Mouse (Mus musculus): ENCODE data around the gene Podn. TPM values are rescaled to one million over a fixed set of nuclear protein-coding genes. Genes with fewer than 3 reads are reported as not detected.

Podn gene
- polyA plus RNA-seq, 1 experiment, result 48.5 TPM

DNA sequence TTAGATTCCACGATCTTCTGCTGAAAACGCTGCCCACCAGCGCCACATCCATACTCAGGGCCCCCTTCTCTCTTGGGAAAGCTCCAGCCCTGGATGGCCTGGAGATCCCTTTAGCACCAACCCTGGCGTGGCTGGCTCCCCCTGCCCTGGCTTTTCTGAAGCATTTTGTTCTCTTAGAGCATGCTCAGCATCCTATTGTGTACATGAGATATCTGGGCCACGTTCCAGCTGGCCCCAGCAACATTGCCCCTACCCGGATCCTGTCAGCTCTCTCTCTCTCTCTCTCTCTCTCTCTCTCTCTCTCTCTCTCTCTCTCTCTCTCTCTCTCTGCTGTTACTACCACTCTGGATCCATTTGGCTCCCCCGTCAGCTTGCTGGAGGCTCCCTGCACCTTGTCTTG, 90.9 kb downstream of the Podn start:
- DNase-seq (ENCODE audit: low read depth), result no peak

DNA sequence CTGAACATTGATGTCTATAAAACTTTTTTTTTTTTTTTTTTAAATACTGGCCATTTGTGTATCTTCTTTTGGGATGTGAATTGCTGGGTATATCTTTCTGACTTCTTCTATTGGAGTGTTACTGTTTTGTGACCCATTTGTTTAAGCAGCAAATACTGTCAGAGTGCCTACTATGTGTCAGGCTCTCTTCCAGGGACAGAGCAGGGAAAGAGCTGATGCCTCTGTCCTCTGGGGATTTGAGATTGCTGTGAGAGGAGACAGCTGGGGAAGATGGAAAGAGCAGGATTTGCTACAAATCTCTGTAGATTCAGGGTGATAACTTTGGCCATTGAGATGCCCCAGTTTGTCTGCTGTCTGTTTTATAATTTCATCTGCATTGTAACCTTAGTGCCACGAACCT, 96.9 kb downstream of the Podn start:
- no peak for DNase-seq (ENCODE audit: low read depth)

DNA sequence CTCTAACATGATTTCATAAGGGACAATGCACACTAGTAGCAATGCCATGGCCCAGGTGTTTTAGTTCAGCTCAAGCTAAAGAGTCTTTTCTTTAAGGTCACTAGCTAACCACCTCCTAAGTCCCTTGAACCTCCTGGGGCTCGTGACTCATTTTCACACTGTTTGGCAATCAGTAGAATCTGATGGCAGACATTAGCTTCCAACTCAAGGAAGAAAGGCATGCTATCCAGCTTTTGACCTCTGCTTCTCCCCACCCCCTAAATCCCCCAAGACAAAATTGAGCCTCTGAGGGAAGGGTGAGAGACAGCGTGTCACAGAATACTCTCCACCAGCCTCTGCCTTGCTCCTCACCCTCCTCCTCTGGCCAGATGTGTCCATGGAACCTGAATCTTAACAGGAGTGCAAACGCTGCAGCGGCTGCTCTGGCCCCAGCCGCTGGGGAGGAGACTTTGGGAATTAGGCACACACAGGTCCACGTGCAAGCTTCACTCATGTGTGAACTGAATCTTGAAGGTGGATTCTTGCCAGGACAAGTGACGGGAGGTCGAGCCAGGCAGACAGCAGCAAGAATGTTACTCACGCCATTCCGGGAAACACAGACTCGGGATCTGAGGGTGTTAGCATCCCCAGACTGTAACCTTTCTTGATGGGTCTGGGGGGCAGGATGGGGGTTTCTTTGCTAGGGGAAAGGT, 97.5 kb downstream of the Podn start:
- DNase-seq (ENCODE audit: low read depth), result no peak

DNA sequence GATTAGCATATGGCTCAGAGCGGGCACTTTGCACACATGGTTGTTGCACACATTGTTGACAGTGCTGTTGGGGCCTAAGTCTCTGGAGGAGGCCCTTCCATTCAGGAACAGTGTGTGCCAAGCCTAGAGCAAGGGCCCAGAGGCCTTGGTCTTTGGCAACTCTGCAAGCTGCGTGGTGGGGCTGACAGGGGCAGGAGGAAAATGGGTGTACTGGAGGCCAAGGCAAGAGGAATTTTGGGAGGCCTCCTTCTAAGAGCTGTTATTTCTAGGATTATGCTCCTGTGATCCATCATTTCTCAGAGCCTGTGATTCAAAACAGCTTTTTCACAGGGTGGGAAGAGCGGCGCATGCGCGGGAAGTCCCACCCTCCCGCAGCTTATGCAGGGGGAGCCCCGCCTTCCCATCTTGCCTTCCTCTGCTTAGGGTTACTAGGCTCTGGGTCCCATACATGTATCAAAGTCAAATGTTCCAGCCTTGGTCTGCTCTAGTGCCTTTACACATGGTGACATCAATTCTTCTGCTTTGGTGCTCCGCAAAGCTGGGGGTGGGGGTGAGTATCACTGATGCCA, 99.7 kb downstream of the Podn start:
- no peak for DNase-seq (ENCODE audit: low read depth)

DNA sequence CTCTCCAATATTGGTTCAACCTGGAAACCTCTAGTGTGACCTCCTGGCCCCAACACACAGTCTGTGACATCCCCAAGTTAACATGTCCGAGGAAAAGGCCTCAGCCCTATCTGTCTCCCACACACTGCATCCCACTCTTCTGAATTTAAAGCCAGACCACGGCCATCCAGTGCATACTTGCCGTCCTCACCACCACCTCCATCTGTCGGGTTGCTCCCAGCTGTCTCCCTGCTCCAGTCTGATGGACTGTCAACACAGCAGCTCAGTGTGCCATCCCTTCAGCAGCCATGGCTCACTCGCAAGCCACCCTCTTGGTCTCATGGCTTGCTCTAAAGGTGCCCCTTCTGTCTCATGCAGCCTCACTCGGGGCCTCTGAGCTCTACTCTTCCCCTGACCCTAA, 100.5 kb downstream of the Podn start:
- DNase-seq (ENCODE audit: low read depth), result no peak

DNA sequence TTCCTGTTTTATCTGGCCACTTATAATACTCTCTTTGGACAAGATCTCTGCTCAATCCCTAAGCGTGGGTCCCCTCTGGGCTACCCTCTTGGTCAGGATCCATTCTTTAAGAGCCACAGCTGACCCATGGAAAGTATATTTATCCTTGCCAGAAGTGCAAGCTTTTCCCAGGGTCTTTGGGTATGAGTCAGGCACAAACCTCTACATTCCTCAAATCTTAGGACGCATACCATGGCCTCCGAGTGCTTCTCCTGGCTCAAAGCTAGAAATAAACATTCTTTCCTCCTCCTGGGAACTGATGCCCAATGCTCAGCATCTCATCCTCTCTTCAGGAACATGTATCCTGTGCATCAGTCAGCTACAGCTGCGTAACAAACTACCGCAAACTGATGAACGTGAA, 101.2 kb downstream of the Podn start:
- no peak for DNase-seq (ENCODE audit: low read depth)

DNA sequence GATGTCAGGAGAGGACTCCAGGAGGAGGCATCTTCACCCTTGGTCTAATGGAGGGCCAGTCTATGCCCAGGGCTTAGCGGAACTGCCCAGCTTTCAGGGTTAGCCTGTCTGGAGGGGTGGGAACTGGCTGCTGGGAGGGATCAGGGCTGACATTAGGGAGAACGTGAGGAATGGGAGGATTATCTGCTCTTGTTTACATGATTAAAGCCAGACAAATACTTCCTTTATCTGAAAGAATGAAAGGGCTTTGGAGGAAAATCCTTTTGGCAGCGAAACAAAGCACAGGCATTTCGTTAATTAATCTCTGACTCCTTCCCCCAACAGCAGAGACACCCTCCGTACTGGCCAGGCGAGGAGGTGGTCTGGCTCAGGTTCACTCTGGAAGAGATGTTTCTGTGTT, 104.4 kb downstream of the Podn start:
- DNase-seq (ENCODE audit: low read depth), result no peak

DNA sequence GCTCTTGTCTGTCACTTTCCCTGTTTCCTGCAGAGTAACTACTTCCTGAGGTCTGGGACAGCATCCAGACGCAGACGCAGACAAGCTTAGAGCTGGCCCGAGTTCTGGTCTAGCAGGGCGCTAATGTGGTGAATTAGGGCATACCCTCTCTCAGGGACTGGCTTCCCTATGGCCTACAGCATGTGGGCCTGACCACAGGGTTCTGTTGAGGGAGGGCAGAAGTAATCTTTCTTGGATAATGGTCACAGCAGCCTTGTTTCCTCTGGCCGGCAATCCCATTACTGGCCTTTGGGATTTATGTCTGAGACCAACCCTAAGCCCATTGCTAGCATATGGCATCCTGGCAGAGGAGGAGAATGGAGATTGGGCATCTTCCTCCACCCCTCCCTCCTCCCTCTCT, 105.4 kb downstream of the Podn start:
- no peak for DNase-seq (ENCODE audit: low read depth)

DNA sequence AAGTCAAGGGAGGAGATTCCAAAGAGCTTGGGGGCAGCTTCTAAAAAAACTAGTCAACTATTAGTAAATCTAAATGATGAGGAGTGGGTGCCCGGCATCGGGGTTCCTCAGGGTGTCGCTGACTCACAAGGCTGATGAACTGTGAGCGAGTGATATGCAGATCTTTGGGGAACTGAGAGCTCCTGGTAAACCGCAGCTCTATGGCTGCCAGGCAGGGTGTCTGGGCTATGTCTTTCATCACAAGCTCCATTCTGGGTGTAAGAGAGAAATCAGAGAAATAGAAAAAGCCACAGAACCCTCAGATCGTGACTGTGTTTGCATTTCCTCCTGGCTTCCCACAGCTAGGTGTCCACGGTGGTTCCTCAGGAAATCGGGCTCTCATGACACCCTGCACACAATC, 107.3 kb downstream of the Podn start:
- no peak for DNase-seq (ENCODE audit: low read depth)

DNA sequence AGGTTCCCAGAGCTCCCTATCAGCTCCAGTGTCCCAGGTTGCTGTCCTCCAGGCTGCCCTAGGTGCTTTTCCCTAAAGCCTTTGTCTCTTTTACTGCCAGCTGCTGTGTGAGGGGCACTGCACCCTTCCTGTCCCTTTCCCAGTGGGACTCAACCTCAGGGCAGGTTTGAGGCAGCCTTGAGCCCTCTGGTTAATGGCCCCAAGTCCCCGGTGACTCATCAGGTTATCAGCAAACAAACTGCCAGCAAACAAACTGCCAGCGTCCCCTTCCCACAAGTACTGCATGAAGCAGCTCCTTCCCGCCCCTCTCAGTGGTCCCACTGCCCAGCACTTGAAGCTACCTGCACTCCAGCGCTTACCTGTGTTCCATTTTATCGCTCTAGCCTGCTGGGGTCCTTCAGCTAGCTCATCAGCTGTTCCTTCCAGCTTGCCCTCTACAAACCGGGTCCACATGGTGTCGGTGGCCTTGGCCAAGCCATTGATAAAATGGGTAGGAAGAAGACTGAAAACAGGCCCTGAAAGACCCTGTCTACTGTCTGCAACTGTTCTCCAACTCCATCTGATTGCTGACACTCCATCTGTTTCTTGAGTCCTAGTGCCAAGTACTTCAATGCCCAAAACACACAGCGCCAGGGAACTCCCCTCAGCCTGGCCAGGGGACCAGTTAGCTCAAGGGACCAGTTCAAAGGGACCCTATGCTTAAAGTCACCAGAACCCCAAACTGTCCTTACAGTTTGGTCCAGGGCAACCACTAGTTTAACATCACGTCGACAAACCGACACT, 109.7 kb downstream of the Podn start:
- DNase-seq (ENCODE audit: low read depth), result no peak

DNA sequence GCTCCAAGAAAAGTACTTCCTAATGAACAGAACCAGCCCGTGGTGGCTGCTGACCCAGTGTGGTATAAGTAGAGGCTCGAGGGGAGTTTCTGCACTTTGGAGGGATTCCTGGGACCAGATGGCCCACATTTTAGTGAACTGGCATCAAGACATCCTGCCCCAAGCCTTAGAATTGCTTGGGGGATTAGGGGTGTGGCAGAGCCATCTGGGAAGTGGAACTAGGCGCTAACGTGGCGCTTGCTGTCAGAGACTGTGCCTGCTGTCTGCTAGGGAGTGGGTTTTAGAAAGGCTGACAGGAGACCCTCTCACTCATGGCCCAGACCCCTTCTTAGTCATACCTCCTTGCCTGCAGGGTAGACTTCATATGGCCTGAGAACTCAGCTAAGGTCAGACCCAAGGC, 110.4 kb downstream of the Podn start:
- DNase-seq (ENCODE audit: low read depth), result no peak

DNA sequence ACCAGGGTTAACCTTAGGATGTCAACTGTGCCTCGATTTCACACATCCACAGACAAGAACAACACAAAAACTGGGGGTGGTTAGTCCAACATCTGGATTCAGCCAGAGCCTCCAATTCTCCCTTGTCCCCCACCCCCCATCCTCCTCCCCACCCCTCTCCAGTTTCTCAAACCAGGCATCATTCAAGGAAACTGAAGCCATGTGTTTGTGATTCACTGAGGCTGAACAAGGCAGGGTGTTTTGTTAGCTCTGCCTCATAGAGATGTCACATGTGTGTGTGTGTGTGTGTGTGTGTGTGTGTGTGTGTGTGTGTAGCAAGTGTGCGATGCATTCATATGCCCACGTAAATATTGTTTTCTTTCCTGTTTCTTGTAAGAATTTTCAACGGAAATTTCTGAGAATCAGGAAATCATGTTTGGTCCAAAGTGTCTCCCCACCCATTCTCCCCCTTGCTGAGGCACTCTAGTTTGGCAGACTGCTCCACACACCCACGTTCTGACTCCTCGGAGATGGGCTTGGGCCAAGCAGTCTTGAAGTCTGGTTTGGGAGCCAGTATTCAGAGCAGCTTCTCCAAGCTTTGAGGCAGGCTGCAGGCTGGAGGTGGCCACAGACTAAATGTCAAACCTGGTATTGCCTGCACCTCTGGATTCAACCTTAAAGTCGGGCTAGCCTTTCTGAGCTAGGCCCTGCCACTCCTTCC, 111.8 kb downstream of the Podn start:
- no peak for DNase-seq (ENCODE audit: low read depth)

DNA sequence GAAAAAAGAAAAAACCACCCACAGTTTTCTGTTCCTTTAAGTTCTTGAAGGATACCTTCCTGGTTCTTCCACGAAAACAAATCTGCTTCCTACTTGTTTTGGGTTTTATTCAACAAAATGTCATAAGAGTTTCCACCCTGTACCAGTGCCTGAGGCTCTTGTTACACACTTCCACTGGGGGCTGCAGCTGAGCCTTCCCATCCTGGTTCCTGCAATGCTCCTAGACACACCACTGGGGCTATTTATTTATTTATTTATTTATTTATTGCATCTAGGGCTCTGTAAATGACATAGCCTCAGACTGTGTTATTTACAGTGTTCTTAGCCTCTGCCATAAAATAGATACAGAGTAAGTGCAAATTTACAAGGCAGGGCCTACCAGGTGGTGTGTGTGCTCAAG, 112.5 kb downstream of the Podn start:
- no peak for DNase-seq (ENCODE audit: low read depth)

DNA sequence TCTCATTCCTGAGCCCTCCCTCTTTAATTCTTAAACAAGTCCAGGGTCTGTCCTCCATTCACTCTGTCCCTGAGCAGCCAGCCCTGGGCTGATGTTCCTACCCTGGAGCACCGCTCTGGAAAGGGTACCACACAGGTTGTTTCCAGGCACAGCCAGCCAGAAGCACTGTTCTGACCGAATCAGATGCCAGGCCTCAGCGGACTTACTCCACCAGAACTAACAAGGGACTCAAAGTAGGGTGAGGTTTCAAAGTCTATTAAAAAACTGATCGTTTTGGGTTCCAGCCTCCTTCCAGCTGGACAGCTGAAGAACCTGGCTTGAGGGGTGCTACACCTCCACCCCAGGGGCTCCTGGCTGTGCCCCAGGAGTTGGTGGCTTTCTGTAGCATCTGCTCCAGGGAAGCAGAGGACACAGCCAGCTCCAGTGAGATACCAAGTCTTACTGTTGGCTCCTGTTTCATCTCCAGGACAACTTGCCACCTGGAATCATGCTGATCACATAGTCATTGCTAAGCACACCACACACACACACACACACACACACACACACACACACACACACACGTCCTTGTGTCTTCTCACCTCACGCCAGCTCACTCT, 116.1 kb downstream of the Podn start:
- no peak for DNase-seq (ENCODE audit: low read depth)

DNA sequence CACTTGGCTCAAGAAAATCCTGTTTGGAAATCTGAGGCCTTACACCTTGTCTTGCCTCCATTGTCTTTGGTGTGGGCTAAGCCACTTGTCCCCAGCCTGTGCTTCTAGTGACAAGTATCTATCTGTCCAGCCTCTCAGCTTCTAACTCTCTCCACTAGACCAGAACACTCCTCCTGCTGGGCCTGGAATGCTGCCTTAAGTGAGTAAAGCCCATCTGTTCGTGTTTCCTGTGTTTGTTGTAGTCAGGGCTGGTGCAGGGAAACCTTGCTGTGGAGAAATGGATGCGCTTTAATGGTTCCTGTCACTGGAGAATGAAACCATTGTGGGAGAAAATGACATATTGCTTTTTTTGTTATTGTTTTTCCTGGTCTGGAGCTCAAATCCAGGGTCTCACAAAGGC, 116.7 kb downstream of the Podn start:
- no peak for DNase-seq (ENCODE audit: low read depth)

DNA sequence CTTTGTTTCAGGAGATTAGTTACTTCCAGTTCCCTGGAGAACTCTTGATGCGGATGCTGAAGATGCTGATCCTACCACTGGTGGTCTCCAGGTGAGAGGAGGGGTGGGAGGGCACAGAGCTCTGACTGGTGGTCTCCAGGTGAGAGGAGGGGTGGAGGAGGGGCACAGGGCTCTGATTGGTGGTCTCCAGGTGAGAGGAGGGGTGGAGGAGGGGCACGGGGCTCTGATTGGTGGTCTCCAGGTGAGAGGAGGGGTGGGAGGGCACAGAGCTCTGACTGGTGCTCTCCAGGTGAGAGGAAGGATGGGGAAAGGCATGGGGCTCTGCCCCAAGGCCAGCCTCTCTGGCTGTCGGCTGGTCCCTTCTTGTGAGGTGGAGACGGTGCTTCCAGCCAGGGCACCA, 118.7 kb downstream of the Podn start:
- no peak for DNase-seq (ENCODE audit: low read depth)

DNA sequence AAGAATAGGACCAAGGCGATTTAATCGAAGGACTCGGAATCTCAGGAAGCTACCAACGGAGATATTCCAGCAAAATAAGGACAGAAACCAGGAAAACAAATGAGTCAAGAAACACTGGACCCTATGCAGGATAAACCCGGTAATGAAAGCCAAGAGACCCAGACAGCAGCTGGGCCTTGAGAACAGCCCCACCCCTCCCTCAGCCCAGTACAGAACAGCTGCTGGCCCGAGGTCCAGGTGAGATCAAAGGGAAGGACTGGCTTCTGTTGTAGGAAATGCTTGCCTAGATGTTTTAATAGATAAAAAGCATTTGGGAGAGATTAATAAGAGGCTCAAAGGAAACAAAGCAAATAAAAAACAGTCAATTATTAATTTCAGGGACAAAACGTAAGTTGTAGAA, 121.2 kb downstream of the Podn start:
- no peak for DNase-seq (ENCODE audit: low read depth)

DNA sequence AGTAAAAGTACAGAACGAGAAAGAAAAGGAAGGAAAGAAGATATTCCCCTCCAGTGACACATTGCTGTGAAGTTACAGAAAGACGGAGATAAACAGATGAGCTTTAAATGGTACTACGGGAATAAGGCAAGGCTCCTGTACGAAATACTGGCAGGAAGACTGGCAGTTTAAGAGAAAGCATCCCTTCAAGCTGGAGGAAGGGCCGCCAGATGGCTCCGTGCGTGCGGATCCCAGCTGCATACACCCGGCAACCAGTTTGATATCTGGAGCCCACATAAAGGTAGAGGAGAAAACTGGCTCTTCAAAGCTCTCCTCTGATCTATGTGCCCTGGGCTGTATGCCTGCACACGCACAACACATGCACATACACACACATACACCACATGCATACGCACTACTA, 121.7 kb downstream of the Podn start:
- DNase-seq (ENCODE audit: low read depth), result no peak

DNA sequence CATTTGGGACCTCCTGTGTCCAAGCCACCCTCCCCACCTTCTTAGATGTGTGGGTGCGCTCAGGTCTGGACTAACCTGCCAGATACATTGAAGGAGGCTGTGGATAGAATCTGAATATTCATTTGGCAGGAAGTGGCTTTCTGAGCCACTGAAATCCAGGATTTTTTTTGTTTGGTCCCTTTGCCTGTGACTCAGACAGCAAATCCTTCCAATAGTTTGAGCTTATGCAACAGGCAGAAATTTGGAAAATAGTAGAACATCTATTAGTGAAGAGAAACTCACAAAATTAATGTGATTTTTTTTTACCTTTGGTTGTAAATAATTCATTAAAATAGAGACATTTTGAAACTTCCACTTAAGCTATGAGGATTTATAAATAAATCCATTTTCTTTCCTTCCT, 125.1 kb downstream of the Podn start:
- DNase-seq (ENCODE audit: low read depth), result no peak

DNA sequence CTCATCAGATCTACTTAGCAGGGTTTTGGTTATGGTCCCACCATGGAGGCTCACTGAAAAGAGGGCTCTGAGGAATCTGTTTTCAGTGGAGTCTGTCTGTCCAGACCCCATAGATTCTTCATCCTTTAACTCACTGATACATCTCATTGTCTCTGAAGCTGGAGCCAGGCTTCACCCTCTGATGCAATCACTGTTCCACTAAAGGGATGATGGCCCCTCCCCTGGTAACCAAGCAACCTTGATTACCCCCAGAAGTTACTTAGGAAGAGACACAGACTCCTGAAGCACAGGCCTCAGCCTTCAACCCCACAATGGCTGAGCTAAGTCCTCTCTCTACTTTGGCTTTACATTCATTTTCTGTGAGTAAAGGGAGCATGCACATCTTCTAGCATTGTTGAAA, 126.5 kb downstream of the Podn start:
- no peak for DNase-seq (ENCODE audit: low read depth)

DNA sequence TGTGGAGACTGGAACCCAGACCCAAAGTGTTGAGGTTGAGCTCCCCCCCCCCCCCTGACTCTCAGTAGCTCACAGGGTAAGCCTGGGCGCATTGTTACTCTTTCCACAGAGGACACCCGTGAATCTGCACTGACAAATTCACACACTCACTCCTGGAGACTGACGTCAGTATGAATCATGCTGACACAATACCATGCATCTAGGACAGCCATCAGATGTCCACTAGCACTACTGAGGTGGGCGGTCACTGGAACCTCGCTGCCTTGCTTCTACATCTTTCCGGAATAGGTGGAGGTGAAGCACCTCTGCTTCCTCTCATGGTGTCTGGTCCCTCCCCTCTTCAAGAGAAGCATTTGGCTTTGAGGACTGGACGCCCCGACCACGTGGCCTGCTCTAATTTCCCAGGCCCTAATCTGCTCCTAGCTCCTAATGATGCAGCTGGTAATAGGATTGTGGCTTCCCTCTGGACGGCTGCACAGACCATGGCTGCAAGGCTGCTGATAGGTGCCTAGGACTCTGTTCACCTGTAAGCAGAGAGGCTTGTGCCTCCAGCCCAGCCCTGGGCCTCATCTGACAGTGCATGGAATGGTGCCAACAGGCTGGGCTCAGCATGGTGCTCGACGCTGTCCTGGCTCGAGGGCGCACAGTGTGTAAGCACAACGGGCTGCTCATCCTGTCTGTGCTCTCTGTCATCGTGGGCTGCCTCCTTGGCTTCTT, 128.1 kb downstream of the Podn start, which contains the start of gene Slc1a7:
Slc1a7 (plus strand) TSS at position 367 of the 717 bp plus-strand sequence.
- no peak for DNase-seq (ENCODE audit: low read depth)

Data from gonadal fat pad, adult 2 months (tissue).